Mouse (Mus musculus): ENCODE measurements around the gene Aars2.
A peak's percentile ranks its signal among the peaks of the same experiment; 100 is the strongest.

The Aars2 gene

DNA sequence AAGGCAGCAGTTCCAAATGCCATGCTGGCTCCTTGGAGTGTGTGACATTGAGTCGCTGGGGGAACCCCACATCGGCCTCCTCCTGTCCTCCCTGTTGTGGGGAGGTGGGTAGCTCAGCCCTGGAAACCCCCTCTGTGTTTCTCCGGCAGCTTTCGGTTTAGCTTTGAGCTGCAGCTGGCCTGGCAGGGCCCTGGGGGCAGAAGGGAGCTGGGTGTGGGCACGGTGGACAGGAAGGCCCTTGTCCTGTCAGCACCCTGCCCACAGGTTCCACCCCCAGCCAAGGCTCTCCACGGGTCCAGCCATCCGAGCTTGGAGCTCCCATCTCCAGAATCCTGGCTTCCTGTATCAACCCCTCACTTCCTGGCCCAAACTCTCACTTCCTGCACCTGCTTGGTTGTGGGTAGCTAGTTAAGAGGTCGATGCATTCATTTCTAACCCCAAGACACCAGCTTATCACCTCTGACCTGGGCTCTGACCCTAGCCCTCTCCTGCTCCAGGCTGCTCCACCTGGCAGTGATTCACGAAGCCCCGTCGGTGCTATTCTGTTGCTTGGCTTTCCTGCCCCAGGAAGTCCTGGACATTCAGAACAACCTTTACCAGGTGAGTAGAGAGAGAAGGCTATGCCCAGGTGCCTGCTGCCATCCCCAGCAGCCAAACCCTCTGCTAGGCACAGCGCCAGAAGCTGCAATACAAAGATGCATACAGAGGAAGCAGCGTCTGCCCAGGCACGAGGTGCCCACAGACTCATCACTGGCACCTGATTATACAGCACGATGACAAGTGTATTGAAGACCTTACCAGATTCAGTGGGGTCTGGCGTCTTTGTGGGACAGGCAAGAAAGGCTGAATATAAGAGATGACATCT is 51.6 kb downstream of the Aars2 start:
- no peak for DNase-seq (ENCODE audit: low read depth, low spot score)

DNA sequence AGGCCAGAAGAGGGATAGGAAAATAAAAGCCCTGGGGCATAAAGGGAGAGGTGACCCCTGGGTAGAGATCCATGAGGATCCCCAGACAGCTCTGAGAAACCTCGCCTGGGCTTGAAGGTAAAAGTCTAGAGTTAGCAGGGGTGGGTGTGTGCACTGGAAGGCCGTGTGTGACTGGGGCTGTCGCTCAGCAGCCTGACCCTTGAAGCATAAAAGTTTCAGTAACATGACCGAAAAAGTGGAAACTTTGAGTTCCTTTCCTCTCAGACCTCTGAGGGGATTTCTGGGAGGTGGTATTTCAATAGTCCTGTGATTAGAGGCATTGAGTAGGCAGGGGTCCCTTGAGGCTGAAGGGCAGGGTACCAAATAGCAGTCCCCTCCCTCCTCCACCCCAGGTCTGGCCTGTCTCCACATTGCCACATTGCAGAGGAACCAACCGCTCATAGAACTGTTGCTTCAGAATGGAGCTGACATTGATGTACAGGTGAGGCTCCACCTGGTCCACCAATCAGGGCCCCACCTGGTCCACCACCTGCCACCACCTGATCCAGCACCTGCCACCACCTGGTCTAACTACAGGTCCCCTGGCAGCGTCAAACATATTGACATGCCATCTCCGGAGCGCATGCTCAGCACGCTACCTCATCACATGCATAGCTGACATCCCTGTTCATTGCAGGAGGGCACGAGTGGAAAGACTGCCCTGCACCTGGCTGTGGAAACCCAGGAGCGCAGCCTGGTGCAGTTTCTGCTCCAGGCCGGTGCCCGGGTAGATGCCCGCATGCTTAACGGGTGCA is 53.3 kb downstream of the Aars2 start:
- DNase-seq (ENCODE audit: low read depth, low spot score) = no peak

DNA sequence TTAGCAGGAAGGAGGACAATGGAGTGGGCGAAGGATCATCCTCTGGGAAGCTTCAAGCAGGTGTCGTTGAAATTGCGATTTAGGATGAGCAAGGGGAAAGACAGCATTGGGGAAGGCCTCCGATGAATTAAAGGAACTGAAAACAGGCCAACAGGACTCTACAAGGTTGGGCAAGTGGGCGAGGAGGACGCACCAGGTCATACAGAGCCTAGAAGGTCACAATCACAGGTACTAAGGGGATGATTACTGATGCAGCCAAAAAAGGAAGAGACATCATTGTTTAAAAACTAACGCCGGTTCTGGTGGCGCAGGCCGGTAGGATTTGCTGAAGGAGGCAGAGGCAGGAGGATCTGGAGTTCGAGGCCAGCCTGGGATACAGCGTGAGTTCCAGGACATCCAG is 56.6 kb downstream of the Aars2 start:
- no peak for DNase-seq (ENCODE audit: low read depth, low spot score)

DNA sequence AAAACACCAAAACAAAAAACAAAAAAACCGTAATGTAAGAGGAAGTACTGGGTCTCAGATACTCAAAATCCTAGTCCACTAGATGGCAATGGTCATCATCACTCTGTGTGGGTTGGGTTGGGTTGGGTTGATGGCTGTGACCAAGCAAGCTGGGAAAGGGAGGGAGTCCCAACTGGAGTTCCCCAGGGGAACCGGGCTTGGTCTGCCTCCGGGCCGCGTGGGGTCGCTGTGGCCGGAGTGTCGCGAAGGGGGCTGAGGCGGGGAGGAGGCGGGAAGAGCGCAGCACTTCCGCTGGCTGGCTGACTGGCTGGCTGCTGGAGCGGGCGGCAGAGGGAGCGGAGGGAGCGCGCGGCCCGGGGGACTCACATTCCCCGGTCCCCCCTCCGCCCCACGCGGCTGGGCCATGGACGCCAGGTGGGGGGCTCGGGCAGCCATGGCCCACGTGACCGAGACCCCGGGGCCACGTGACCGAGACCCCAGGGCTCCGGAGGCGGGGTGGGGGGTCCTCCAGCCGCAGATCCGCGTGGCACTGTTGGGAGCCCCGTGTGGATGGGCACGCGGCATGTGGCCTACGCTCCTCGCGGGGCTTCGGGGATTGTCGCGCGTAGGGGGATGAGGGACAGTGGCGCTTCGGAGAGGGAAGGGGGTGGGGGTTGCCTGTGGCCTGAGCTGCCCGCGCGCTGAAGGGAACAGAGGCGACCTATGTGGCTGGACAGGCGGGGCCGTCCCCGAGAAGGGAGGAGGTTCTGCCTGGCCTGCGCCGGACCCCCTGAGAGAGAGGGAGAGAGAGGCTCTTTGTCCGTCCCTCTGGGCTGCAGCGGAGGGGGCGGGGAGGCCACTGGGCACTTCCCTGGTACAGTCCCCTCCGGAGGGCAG is 57.3 kb downstream of the Aars2 start, which contains the start of gene Slc35b2:
Gene Slc35b2, plus strand, starts transcription at position 220 of the 876 bp plus-strand sequence.
- DNase-seq (ENCODE audit: low read depth, low spot score) = peak; percentile 77

DNA sequence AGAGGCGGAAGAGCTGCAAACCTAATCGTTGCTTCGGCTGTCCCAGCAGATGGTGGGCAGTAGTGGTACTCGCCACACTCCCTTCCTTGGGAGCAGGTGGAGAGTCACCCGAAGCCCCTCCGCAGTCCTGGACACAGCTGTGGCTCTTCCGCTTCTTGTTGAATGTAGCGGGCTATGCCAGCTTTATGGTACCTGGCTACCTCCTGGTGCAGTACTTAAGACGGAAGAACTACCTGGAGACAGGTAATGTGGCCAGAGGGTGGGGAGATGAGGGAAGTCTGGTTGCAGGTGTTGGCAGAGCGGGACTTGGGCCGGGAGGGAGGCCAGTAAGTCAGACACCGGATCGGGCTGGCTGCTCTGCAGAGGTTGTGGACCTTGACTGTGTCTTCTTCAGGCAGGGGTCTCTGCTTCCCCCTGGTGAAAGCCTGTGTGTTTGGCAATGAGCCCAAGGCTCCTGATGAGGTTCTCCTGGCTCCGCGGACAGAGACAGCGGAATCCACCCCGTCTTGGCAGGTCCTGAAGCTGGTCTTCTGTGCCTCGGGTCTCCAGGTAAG is 58.0 kb downstream of the Aars2 start:
- no peak for DNase-seq (ENCODE audit: low read depth, low spot score)

DNA sequence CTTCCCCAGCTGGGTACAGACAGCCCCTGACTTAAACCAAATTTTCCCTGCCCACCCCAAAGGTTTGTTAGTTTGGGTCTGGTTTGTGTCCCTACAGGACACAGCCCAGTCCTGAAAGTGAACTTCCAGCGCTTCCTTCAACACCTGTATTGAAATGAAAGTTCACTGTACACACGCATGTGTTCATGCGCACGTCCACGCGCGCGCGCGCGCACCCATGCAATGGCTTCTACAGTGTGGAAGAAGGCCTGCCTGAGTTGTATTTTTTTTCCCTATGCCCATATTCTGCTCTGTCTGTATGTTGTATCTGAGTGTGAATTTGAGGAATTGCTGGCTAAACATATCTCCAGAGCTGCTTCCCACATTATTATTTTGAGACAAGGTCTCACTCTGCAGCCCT is 58.5 kb downstream of the Aars2 start:
- no peak for DNase-seq (ENCODE audit: low read depth, low spot score)

DNA sequence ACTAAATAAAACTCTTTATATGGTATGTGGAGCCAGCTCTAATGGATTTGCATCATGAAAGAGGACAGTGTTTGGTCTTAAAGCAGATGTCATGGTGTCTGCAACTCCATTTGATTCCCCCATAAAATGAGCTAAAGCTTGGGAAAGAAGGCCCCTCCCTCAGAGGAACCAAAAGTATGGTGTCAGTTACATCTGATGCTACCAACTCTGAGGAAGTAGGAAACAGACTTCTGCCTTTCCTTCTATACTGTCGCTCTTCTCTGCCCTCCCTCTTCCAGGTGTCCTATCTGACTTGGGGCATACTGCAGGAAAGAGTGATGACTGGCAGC is 59.4 kb downstream of the Aars2 start:
- DNase-seq (ENCODE audit: low read depth, low spot score) = no peak

DNA sequence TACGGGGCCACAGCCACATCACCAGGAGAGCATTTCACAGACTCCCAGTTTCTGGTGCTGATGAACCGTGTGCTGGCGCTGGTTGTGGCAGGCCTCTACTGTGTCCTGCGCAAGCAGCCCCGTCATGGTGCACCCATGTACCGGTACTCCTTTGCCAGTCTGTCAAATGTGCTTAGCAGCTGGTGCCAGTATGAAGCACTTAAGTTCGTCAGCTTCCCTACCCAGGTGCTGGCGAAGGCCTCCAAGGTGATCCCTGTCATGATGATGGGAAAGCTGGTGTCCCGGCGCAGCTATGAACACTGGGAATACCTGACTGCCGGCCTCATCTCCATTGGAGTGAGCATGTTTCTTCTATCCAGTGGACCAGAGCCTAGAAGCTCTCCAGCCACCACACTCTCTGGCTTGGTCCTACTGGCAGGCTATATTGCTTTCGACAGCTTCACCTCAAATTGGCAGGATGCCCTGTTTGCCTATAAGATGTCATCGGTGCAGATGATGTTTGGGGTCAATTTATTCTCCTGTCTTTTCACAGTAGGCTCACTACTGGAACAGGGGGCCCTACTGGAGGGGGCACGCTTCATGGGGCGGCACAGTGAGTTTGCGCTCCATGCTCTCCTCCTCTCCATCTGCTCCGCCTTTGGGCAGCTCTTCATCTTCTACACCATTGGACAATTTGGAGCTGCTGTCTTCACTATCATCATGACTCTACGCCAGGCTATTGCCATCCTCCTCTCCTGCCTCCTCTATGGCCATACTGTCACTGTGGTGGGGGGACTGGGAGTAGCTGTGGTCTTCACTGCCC is 59.9 kb downstream of the Aars2 start:
- DNase-seq (ENCODE audit: low read depth, low spot score) = no peak

DNA sequence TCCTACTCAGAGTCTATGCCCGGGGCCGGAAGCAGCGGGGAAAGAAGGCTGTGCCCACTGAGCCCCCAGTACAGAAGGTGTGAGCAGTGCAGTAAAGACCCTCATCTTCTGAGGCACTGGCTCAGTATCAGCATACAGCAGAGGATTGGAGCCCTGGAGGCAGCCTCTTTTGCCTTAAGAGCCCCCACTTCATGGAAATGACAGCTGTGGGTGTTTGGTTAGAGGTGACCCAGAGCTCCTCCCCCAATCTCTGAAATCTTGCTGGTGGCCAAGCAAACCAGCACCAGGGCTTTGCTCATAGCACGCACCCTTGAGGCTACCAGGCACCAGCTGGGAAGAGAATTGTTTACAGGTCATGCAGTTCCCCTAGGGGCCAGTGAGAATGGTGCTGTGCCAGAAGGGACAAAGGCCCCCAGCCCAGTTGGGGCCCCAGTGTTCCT is 60.5 kb downstream of the Aars2 start:
- DNase-seq (ENCODE audit: low read depth, low spot score) = no peak

DNA sequence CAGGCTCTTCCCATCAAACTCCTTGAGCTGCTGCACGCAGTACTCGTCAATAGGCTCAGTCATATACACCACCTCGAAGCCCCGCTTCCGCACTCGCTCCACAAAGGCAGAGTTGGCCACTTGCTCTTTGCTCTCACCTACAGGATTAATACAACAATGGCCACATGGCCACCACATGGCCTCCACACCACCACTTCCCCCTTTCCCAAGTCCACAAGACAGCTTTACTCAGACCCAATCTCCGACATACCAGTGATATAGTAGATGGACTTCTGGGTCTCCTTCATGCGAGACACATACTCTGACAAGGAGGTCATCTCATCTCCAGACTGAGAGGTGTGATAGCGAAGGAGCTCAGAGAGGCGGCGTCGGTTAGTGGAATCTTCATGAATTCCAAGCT is 62.3 kb downstream of the Aars2 start:
- no peak for DNase-seq (ENCODE audit: low read depth, low spot score)

DNA sequence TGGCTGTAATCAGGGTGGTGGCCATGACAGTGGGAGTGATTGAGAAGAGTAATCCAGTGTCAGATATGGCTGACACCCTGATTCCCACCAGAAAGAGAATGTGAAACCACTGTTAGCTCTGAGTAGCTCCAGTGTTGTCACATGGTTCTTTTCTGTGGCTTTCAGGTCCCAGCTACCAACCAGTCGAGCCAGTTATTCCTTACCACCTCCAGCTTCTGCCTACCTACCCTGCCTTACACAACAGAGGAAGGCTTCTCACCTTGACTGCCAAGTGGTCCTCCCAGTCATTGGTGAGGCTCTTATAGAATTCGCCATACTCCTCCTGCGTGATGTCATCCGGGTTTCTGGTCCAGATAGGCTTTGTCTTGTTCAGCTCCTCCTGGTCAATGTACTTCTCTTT is 63.4 kb downstream of the Aars2 start:
- DNase-seq (ENCODE audit: low read depth, low spot score) = no peak

Data from retina, adult 2 months (tissue).